Mouse (Mus musculus) urinary bladder, postnatal 25 days (tissue): ENCODE results near the gene C1ql1.

Experiments used
- DNase-seq: peaks from one replicate; pipeline ENCODE4 v3.0.0; 2022; ENCODE audit warnings: low spot score

Gene C1ql1

GRCm38 (mm10) chr11:102901199-102901598, 45.3 kb downstream of the C1ql1 start:
- DNase-seq = no peak

- DNase-seq = peak; percentile 84
Observed at GRCm38 (mm10) chr11:102900763-102901162, 45.7 kb downstream of the C1ql1 start, which contains the start of gene Gfap. Gene Gfap, minus strand, starts transcription at chr11:102900912.

- no peak for DNase-seq
Observed at GRCm38 (mm10) chr11:102898408-102898807, 48.1 kb downstream of the C1ql1 start.

- no peak for DNase-seq
Observed at GRCm38 (mm10) chr11:102896641-102897040, 49.8 kb downstream of the C1ql1 start.

GRCm38 (mm10) chr11:102895779-102896178, 50.7 kb downstream of the C1ql1 start:
- no peak for DNase-seq

GRCm38 (mm10) chr11:102894716-102895115, 51.8 kb downstream of the C1ql1 start:
- DNase-seq = no peak

GRCm38 (mm10) chr11:102893015-102893651, 53.4 kb downstream of the C1ql1 start:
- DNase-seq = peak; percentile 61

GRCm38 (mm10) chr11:102890096-102890495, 56.4 kb downstream of the C1ql1 start:
- DNase-seq = no peak
